Mouse (Mus musculus): Measurements from ENCODE around the gene Drg2. TPM values are rescaled to one million over a fixed set of nuclear protein-coding genes. Genes with fewer than 3 reads are reported as not detected.

Drg2 gene
- 87.6 and 112 TPM in 2 replicates for polyA plus RNA-seq (2016; fragmentation: Nextera tagmentation; extraction: Ambion mirVana)

- peak within 1 kb of the TSS; percentile 85 for H3K27ac ChIP-seq
- H3K36me3 ChIP-seq = peaks cover 35% of the 10 kb centered on the region
- 5% methylated on average over 27 of the region's 27 CpGs for WGBS
- peak; percentile 93 for DNase-seq (ENCODE audit: low spot score)
- peaks cover 14% of the 10 kb centered on the region for H3K4me1 ChIP-seq
- peaks cover 5% of the 10 kb centered on the region; the same call in 1 of the 2 replicates for H3K27me3 ChIP-seq (ENCODE audit: insufficient read depth, poor library complexity, severe bottlenecking)
- H3K4me3 ChIP-seq = peak within 1 kb of the TSS; percentile 88
- no peaks in the 10 kb centered on the region for H3K9me3 ChIP-seq
These were observed at the start of gene Drg2 for GRCm38 (mm10) chr11:60454080-60454744. Gene Drg2 (plus strand): TSS chr11:60454591.

- 94% methylated on average over 1 of the region's 1 CpGs for WGBS
- Histone ChIP-seq H3K27me3 (ENCODE audit: insufficient read depth, poor library complexity, severe bottlenecking) (no peaks in the 10 kb centered on the region), H3K9me3 (no peaks in the 10 kb centered on the region)
These were observed 47.8 kb upstream of the Drg2 start for GRCm38 (mm10) chr11:60406606-60407005.

GRCm38 (mm10) chr11:60412173-60412572 is 42.2 kb upstream of the Drg2 start:
- H3K4me3 ChIP-seq = no peak overlapping the region
- no peak overlapping the region for H3K27ac ChIP-seq
- no peaks in the 10 kb centered on the region for H3K27me3 ChIP-seq (ENCODE audit: insufficient read depth, poor library complexity, severe bottlenecking)
- DNase-seq (ENCODE audit: low spot score) = no peak
- H3K9me3 ChIP-seq = no peaks in the 10 kb centered on the region
- peaks cover 17% of the 10 kb centered on the region for H3K4me1 ChIP-seq
- H3K36me3 ChIP-seq = peaks cover 19% of the 10 kb centered on the region
- 21% methylated on average over 3 of the region's 3 CpGs for WGBS

More at GRCm38 (mm10) chr11:60406606-60407005, 47.8 kb upstream of the Drg2 start:
- H3K27ac ChIP-seq = no peak overlapping the region
- peaks cover 74% of the 10 kb centered on the region for H3K36me3 ChIP-seq
- no peaks in the 10 kb centered on the region for H3K4me1 ChIP-seq
- H3K4me3 ChIP-seq = no peak overlapping the region
- DNase-seq (ENCODE audit: low spot score) = no peak

- DNase-seq (ENCODE audit: low spot score) = no peak
These were observed 41.5 kb upstream of the Drg2 start for GRCm38 (mm10) chr11:60412921-60413320.

GRCm38 (mm10) chr11:60416590-60416962 is 37.8 kb upstream of the Drg2 start:
- Histone ChIP-seq H3K4me3 (peak overlapping the region; percentile 84), H3K27me3 (ENCODE audit: insufficient read depth, poor library complexity, severe bottlenecking) (no peaks in the 10 kb centered on the region), H3K27ac (peak overlapping the region; percentile 92), H3K9me3 (no peaks in the 10 kb centered on the region), H3K4me1 (peaks cover 30% of the 10 kb centered on the region), H3K36me3 (no peaks in the 10 kb centered on the region)
- WGBS = under 1% methylated on average over 21 of the region's 21 CpGs
- no peak for DNase-seq (ENCODE audit: low spot score)

More at GRCm38 (mm10) chr11:60412921-60413320, 41.5 kb upstream of the Drg2 start:
- Histone ChIP-seq H3K36me3 (peaks cover 13% of the 10 kb centered on the region), H3K9me3 (no peaks in the 10 kb centered on the region), H3K4me1 (peaks cover 18% of the 10 kb centered on the region), H3K27ac (no peak overlapping the region), H3K27me3 (ENCODE audit: insufficient read depth, poor library complexity, severe bottlenecking) (no peaks in the 10 kb centered on the region), H3K4me3 (no peak overlapping the region)
- 91% methylated on average over 2 of the region's 2 CpGs for WGBS

GRCm38 (mm10) chr11:60416963-60417716 is 37.3 kb upstream of the Drg2 start, which contains the start of gene Gid4:
Gene Gid4 (plus strand): TSS chr11:60417145.
- WGBS = under 1% methylated on average over 75 of the region's 81 CpGs
- H3K27me3 ChIP-seq (ENCODE audit: insufficient read depth, poor library complexity, severe bottlenecking) = no peaks in the 10 kb centered on the region
- H3K9me3 ChIP-seq = no peaks in the 10 kb centered on the region

GRCm38 (mm10) chr11:60417717-60418472 is 36.5 kb upstream of the Drg2 start, which contains the start of gene Atpaf2:
Gene Atpaf2 (minus strand): TSS chr11:60418457.
- peak within 1 kb of the TSS; percentile 84 for H3K4me3 ChIP-seq
- peak within 1 kb of the TSS; percentile 92 for H3K27ac ChIP-seq
- peaks cover 30% of the 10 kb centered on the region for H3K4me1 ChIP-seq
- no peaks in the 10 kb centered on the region for H3K9me3 ChIP-seq
- H3K36me3 ChIP-seq = no peaks in the 10 kb centered on the region
- no peaks in the 10 kb centered on the region for H3K27me3 ChIP-seq (ENCODE audit: insufficient read depth, poor library complexity, severe bottlenecking)
- under 1% methylated on average over 39 of the region's 39 CpGs for WGBS
- peak; percentile 82 for DNase-seq (ENCODE audit: low spot score)

More at GRCm38 (mm10) chr11:60416963-60417716, 37.3 kb upstream of the Drg2 start, which contains the start of gene Gid4:
- peak within 1 kb of the TSS; percentile 92 for H3K27ac ChIP-seq
- peak within 1 kb of the TSS; percentile 84 for H3K4me3 ChIP-seq
- DNase-seq (ENCODE audit: low spot score) = peak; percentile 99
- H3K36me3 ChIP-seq = no peaks in the 10 kb centered on the region
- H3K4me1 ChIP-seq = peaks cover 30% of the 10 kb centered on the region

- WGBS = 4% methylated on average over 6 of the region's 6 CpGs
- H3K4me1 ChIP-seq = peaks cover 30% of the 10 kb centered on the region
- H3K4me3 ChIP-seq = peak overlapping the region; percentile 84
- no peaks in the 10 kb centered on the region for H3K27me3 ChIP-seq (ENCODE audit: insufficient read depth, poor library complexity, severe bottlenecking)
- H3K27ac ChIP-seq = peak overlapping the region; percentile 92; the same call in 1 of the 2 replicates
- DNase-seq (ENCODE audit: low spot score) = peak; percentile 82
- no peaks in the 10 kb centered on the region for H3K9me3 ChIP-seq
- no peaks in the 10 kb centered on the region for H3K36me3 ChIP-seq
These were observed 36.0 kb upstream of the Drg2 start for GRCm38 (mm10) chr11:60418473-60418803.

- H3K27ac ChIP-seq = no peak overlapping the region
- no peak overlapping the region for H3K4me3 ChIP-seq
- DNase-seq (ENCODE audit: low spot score) = no peak
- peaks cover 13% of the 10 kb centered on the region for H3K4me1 ChIP-seq
- WGBS = 64% methylated on average over 6 of the region's 6 CpGs
- peaks cover 13% of the 10 kb centered on the region; the same call in 1 of the 2 replicates for H3K36me3 ChIP-seq
- H3K27me3 ChIP-seq (ENCODE audit: insufficient read depth, poor library complexity, severe bottlenecking) = no peaks in the 10 kb centered on the region
- no peaks in the 10 kb centered on the region for H3K9me3 ChIP-seq
These were observed 32.2 kb upstream of the Drg2 start for GRCm38 (mm10) chr11:60422046-60422668.

GRCm38 (mm10) chr11:60423006-60423405 is 31.4 kb upstream of the Drg2 start:
- Histone ChIP-seq H3K4me1 (peaks cover 11% of the 10 kb centered on the region), H3K27me3 (ENCODE audit: insufficient read depth, poor library complexity, severe bottlenecking) (no peaks in the 10 kb centered on the region), H3K9me3 (no peaks in the 10 kb centered on the region), H3K27ac (no peak overlapping the region), H3K36me3 (peaks cover 20% of the 10 kb centered on the region; the same call in 1 of the 2 replicates), H3K4me3 (no peak overlapping the region)
- no peak for DNase-seq (ENCODE audit: low spot score)
- WGBS = 68% methylated on average over 1 of the region's 1 CpGs

- Histone ChIP-seq H3K36me3 (peaks cover 39% of the 10 kb centered on the region), H3K27me3 (ENCODE audit: insufficient read depth, poor library complexity, severe bottlenecking) (no peaks in the 10 kb centered on the region), H3K9me3 (no peaks in the 10 kb centered on the region), H3K4me1 (no peaks in the 10 kb centered on the region), H3K27ac (no peak overlapping the region), H3K4me3 (no peak overlapping the region)
- DNase-seq (ENCODE audit: low spot score) = no peak
- WGBS = 81% methylated on average over 1 of the region's 1 CpGs
These were observed 28.0 kb upstream of the Drg2 start for GRCm38 (mm10) chr11:60426417-60426816.

GRCm38 (mm10) chr11:60427628-60428027 is 26.8 kb upstream of the Drg2 start:
- Histone ChIP-seq H3K4me1 (no peaks in the 10 kb centered on the region), H3K27me3 (ENCODE audit: insufficient read depth, poor library complexity, severe bottlenecking) (no peaks in the 10 kb centered on the region), H3K36me3 (peaks cover 47% of the 10 kb centered on the region), H3K27ac (no peak overlapping the region), H3K9me3 (no peaks in the 10 kb centered on the region), H3K4me3 (no peak overlapping the region)
- 92% methylated on average over 3 of the region's 3 CpGs for WGBS
- no peak for DNase-seq (ENCODE audit: low spot score)
